Mouse (Mus musculus) urinary bladder, adult 2 months (tissue): Measurements from ENCODE around the gene Rhd. TPM values are rescaled to one million over a fixed set of nuclear protein-coding genes. Genes with fewer than 3 reads are reported as not detected.
A peak's percentile ranks its signal among the peaks of the same experiment; 100 is the strongest.

Source experiments
- DNase-seq: peaks from one replicate; pipeline ENCODE4 v3.0.0; 2022; ENCODE audit warnings: low spot score
- polyA plus RNA-seq: library from polyadenylated mRNA; depleted of rRNA; stranded (reverse); fragments of >200 nt; gene quantifications from 2 replicates; pipeline ENCODE4 v1.2.3, GENCODE M21; 2012

Rhd gene
- polyA plus RNA-seq, 1 experiment = 0.48 TPM

DNA sequence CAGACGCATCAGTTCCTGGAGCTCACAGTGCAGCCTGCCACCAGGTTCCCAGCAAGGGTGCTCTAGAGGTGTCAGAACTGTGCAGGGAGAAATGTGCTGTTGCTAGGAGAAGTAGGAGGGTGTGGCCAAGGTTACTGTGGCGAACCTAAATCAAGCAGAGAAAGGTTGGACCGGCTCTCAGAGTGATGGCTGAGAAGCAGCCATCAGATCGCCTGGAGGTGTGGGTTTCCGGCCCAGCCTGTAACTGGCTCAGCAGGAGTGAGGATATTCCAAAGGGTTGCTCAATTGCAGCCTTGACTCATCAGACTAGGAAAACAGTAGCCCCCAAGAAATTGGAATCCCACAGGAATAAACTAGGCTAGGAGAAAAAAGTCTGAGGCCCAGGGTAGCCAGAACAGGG, 7.8 kb upstream of the Rhd start:
- no peak for DNase-seq

DNA sequence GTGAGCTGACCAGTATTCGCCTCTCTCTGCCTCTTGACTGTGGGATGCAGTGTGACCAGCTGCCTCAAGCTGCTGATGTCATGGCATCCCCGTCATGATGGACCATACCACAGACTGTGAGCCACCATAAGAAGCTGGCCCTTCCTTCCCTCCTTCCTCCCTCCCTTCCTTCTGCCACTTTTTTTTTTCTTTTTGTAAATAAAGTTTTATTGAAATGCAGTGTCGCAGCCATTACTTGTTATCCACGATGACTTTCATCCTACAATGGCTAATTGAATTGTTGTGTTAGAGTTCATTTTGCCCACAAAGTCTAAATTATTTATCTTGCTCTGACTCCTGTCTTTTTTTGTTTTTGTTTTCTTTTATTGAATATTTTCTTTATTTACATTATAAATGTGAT, 5.8 kb upstream of the Rhd start:
- DNase-seq = no peak

DNA sequence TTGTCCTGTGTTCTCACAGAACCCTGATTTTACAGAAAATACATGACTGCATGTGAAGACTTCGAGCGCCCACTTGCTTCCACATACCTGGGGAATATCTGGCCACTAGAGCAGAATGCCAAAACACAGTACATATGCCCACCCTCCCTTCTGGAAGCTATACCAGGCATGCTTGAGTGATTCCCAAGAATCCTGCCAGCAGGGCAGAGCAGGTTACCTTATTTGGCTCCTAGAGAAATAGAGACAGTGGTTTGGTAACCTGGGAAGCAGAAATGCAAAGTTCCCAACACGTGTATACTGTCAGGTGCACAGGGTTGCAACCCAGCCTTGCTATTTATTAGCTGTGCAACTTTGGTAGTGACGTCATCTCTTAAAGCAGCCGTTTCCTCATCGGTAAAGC, 2.5 kb upstream of the Rhd start:
- no peak for DNase-seq

DNA sequence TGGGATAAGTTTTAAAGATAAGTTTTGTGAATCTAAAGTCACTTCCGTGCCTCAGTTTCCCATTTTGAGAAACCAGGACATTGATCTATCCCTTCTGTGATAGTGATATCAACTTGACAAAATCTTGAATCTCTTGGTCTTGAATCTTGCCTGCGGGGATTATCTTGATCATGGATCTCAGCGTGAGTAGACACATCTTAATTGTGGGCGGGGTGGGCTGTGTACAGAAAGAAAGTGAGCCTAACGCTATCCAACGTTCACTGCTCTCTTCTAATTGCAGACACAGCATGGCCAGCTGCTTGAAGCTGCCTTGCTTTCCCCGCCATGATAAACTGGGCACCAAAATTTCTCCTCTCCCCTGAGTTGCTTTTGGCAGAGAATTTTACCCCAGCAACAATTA, 1.3 kb upstream of the Rhd start:
- no peak for DNase-seq

DNA sequence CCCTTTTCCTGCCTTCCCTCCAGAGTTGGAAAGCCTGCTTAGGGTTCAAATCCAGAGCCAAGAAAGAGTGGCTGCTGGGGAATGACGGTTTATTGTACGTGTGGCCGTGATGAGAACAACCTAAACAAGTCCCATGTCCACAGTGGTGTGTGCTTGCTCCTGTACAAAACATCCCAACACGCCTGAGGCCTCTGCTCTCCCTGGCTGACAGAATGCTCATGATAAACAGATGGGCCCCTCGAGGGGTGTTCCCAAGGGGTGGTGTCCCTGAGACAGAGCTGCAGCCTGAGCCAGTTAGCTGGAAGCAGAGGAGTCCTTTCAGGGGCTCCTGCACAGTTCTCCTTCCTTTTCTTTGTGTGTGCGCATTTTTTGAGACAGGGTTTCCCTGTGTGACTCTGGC, 1.0 kb downstream of the Rhd start:
- no peak for DNase-seq

DNA sequence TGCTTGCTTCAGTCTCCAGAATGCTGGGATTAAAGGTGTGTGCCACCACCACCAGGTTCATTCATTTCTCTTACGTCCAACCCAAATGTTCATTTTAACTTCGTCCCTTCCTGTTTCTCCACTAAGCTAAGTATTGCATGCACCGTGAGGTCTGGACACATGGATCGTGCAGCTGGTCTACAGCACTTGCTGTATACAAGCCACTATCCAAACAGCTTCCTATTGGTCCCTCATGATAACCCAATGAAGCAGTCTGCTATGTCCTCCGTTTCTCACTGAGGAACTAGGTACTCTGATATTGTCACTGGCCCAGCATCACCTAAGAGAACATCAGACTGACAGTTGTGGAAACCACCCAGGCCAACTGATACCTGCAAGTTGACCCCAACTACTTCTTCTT, 1.5 kb downstream of the Rhd start:
- DNase-seq = no peak

DNA sequence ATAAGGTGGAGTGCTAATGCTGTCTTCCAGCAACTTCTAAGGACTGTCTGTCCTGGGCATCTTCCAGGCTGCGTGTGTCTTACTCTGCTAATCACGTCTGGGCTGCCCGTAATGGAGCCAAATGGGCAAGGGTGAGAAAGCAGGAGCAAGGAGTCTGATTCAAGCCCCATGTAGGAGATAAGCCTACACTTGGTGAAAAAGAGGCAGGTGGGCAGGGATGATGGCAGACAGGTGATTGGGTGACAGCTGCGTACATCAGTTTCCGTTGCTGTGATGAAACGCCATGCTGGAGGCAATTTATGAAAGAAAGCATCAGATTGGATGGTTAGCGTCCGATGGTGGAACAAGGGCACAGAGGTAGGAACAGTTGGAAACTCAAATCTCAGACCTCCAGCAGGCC, 2.9 kb downstream of the Rhd start:
- DNase-seq = no peak

DNA sequence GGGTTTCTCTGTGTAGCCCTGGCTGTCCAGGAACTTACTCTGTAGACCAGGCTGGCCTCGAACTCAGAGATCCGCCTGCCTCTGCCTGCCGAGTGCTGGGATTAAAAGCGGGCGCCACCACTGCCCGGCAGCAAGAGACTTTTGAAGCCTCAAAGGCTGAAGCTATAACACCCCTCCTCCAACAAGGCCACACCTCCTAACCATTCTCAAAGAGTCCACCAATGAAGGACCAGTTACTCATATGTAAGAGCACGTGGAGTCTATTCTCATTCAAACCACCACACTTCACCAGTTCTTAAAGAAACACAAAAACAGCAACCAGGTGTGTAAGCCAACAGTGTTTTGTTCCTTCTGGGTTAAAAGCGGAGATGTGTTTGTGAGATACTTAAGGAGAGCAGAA, 3.3 kb downstream of the Rhd start:
- no peak for DNase-seq

DNA sequence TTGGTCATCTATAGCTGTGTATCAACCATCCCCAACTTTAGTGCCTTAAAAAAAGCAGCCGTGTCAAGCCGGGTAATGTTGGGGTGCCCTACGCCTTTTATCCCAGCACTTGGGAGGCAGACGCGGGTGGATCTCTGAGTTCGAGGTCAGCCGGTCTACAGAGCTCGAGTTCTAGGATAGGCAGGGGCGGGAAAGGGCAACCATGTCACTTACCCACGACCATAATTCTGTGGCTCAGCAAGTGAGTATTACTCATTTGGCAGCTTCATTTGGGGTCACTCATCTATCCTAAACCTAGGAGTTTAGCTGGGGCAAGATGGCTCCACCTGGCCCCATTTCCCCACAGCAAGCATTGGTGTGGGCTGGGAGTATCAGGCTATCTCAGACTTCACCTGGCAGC, 3.7 kb downstream of the Rhd start:
- DNase-seq = no peak

DNA sequence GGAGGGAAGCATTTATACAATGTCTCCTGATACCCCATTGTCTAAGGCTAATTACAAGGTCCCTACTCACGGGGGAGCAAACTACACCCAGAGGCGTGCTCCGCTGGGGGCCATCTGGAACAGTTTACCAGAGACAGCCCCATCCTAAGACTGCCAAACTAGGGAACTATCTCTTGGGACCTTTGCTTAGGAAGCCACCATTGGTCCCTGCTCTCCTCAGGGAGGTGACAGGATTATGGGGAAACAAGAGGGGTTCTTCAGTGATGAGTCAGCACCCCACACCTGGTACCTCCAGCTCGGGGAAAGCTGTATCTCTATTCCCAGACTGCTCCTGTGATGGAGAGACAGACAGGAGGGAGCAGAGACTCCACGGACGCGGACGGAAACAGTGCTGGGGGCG, 4.2 kb downstream of the Rhd start:
- no peak for DNase-seq

DNA sequence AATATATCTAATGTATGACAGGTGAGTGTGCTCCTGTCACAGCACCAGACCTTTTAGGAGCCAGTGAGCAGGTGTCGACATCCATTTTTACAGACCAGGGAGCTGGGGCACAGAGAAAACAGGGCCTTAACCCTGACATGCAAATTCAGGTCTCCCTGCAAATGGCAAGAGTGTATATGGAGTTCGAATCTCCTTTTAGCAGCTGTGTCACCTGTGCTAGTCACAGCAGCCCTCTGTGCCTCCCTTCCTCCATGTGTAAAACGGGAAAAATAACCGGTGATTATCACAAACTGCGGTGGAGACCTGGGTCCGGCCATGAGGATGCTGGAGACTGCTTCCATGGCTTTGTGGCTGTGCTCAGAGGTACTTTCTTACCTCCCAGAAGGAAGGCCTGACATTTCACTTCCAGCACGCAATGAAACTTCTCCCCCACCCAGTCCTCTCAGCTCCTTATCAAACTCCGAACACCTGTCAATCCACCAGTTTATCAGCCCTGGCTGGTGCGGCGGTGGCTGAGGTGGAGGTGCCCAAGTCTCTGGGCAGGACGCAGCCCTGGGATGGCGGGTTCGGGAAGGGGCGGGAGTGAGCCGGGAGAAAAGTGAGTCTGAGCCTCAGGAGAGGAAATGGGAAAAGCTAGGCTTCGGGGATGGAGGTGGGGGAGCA, 4.9 kb downstream of the Rhd start:
- DNase-seq = no peak

DNA sequence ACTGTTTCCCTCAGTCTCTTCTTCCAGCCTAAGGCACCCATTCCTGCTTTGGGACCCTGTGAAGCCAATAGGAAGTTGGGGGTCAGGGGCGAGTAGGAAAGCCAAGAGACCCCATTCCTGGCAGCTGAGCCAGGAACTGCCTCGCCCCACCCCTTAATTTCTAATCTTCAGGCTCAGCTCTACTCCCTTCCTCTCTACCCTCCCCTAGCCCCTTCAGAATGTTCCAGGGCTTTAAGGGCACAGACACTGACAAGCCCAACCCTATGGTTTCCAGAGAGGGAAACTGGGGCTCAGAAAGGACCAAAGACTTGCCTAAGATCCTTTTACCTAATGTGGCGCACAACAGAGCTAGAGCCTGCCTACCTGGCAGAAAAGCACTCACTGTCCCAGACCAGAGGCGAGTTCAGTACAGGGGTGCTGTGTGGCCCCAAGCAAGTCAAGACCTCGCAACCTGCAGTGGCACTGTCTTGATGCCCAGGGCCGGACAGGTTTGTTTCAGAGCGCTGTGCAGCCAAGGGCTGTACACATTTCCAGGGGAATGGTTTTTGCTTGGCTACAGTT, 5.6 kb downstream of the Rhd start:
- no peak for DNase-seq

DNA sequence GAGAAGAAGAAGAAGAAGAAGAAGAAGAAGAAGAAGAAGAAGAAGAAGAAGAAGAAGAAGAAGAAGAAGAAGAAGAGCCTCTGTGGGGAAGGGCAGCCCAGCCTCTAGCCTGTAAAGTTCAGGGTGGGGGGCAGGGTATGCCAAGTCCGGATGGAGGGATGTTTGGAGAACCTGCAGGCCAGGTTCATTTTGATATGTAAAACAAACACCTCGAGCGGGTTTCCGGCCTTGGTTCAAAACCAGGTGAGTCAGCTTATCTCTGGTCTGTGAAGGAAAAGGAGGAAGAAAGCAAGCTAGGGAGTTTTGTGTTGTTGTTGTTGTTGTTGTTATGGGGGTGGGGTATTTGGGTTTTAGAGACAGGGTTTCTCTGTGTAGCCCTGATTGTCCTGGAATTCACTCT, 7.1 kb downstream of the Rhd start:
- DNase-seq = no peak

DNA sequence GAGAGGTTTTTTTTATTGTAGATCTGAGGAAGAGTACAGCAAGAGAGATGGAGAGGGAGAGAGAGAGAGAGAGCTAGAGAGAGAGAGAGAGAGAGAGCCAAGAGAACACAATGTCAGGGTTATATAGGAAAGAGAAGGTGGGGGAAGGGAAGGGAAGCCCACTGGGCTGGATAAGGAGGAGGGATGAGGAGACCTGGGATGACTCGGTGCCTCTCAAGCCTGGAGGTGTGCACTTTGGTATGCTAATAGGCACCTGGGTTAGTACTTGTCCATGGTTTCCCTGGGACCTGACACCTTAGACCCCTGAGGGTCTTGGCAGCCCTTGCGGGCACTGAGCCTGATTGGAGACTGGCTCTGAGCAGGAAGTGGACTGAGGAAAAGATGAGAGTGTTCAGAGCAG, 7.6 kb downstream of the Rhd start:
- DNase-seq = no peak

DNA sequence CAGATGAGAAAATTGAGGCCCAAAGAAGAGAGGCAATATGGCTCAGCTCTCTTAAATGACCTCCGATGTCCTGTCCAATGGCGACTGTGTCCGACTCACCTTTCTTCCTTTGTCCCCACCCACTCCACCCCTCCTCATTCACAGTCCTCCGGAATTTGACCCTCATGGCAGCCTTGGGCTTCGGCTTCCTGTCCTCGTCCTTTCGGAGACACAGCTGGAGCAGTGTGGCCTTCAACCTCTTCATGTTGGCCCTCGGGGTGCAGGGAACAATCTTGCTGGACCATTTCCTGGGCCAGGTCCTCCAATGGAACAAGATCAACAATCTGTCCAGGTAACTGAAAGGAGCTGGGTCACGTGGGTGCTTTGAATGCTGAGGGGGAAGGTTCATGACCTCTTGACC, 11.8 kb downstream of the Rhd start:
- no peak for DNase-seq

DNA sequence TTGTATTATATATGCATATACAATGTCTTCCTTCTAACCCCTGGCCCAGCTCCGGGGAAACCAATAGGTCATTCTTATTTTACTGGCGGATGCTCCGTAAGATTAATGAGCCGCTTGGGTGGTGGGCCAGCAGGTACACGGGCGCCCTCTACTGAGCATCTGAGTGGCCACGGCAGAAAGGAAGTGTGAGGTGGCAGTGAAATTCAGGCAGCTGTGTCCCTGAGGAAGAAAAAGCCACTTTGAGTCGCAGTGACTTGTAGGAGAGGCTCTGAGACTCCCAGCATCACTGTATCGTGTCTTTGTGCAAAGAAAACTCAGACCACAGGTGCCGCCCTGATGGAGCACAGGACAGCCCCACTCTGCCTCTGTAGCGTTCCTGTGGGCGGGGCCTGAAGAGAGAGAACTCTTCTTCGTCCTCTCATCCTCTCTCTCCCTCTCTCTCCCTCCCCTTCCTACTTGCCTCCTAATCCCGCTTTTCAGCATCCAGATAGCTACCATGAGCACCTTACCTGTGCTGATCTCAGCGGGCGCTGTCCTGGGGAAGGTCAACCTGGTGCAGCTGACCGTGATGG, 15.2 kb downstream of the Rhd start:
- DNase-seq = peak; percentile 46

DNA sequence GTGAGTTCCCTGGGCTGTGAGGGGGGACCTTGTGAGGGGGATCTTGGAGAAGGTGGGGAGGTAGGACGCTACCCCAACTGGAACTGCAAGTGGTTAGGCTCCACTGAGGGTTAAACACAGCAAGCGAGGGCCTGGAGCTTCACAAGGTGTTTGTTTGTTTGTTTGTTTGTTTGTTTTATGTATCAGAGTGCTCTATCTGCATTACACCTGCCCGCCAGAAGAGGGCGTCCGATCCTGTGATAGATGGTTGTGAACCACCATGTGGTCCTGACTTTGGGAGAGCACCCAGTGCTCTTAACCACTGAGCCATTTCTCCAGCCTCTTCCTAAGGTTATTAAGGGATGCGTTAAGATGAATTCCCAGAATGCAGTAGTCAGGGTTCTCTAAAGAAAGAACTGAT, 15.7 kb downstream of the Rhd start:
- DNase-seq = no peak

DNA sequence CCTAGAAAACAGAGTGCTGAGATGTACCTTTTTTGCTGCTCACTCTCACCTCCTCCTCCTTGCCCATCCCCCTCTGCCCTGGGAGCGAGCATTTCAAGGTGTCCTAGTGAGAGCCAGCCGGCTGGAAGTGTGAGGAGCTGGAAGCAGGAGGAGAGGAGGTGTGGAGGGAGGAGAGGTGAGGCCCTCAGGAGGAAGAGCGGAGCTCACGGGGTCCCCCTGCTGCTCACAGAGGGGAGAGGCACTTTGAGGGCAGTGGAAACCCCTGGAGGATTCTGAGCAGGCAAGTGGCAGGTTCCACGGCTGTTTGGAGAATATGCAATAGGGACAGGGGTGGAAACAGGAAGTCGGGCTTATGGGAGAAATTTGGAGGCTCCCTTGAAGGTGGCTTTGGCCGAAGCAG, 18.9 kb downstream of the Rhd start:
- DNase-seq = no peak

DNA sequence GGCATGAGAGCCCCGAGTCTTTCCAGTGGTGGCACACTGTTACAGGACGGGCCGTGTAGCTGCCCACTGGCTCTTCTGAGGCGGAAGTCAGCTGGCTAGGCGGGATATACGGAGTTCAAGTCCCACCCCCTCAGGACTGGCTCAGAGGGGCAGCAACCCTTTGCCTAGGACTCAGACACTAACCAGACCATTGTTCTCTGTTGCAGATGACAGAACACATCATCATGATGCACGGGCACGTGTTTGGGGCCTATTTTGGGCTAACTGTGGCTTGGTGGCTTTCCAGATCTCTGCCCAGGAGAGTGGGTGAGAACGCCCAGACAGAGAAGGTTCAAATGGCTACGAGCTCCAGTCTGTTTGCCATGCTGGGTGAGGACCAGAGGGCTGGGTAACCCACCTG, 19.5 kb downstream of the Rhd start:
- DNase-seq = no peak

DNA sequence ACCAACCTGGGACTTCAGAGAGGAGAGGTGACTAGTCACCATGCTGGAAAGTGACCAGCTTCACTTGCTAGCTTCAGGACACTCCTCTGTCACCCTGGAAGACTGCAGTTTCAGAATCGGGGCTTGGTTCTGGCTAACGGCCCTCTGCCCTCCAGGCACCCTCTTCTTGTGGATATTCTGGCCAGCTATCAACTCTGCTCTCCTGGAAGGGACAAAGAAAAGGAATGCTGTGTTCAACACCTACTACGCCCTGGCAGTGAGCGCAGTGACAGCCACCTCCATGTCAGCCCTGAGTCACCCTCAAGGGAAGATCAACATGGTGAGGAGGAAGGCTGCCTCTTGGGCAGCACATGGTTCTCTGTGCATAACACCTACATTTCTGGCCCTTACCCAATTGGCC, 20.0 kb downstream of the Rhd start:
- DNase-seq = no peak

DNA sequence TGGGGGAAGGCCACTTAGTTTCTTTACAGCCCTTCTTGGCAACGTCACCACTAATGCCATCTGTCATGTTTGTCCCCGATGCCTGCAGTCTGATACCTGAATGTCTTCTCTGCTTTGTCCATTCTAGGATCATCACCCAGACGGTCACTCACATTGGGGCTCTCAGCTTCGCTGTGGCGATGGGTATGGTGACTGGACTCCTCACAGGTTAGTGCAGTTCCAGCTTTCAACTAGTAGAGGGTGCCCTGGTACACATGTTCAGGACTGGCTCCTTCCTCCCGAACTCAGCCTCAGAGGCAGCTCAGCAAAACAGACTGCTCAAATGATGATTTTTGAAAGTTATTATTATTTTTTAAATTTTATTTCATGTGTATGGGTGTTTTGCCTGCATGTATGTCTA, 27.8 kb downstream of the Rhd start:
- no peak for DNase-seq

DNA sequence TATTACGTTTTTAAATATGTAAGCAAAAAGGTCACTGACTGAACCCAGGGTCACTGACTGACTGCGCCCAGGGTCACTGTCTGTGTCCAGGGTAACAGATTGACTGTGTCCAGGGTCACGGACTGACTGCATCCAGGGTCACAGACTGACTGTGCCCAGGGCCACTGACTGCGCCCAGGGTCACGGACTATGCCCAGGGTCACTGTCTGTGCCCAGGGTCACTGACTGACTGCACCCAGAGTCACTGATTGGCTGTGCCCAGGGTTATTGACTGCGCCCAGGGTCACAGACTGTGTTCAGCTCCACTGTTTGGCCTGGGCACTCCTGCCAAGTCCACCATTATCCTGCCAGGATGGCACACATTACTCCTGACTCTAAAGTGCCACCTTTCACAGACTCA, 32.9 kb downstream of the Rhd start:
- DNase-seq = no peak

DNA sequence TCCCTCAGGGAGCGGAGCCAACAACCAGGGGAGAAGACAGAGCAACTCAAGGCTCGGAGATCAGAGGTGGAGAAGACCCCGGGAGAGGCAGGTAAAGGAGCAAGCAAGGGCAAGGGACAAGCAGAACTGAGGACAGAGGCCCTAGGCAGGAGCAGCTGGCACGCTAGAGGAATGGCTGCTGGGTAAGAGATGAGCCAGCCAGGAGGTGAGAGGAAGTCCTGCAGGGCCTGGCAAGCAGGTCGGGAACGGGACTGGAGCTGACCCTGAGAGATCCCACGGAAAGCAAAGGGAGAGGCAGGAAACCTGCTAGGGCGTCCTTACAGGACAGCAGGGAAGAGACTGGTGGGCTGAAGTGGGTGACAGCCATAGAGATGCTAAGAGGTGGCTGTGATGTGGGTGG, 36.8 kb downstream of the Rhd start:
- DNase-seq = no peak

DNA sequence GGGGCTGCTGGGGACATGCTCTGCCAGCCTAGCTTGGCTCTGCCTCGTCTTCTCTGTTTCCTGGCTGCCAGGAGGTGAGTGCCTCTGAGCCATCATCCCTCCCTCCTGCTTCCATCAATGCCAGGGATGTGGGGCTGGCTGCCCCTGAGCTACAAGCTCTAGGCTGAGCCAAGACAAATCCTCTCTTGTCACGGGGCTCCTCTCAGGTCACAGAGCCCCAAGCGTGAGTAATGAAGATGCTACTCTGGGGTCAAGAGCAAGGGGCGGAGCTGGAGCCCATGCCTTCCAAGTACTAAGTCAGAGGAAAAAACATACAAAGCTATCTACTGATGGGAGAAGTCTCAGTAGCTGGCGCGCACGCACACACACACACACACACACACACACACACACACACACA, 38.7 kb downstream of the Rhd start:
- DNase-seq = no peak
